Mouse (Mus musculus): ENCODE data around the gene Epb41l2. TPM values are rescaled to one million over a fixed set of nuclear protein-coding genes. Genes with fewer than 3 reads are reported as not detected.

Gene Epb41l2
- polyA plus RNA-seq, 1 experiment: 421 TPM

- Histone ChIP-seq H3K27ac (ENCODE audit: insufficient read depth, low read depth, low read length) (no peak overlapping the region), H3K4me3 (ENCODE audit: insufficient read depth, low read depth, low read length) (no peak overlapping the region), H3K4me1 (ENCODE audit: control insufficient read depth, insufficient read depth, low read length) (no peaks in the 10 kb centered on the region)
- 89% methylated on average over 5 of the region's 5 CpGs for WGBS
- TF ChIP-seq CTCF (IDR thresholded peaks at IDR 0.05; ENCODE audit: insufficient read depth, low read depth, low read length) (no peak), POLR2A (IDR thresholded peaks at IDR 0.05; ENCODE audit: insufficient read depth, low read depth, low read length) (no peak)
These were observed 174.9 kb downstream of the Epb41l2 start for GRCm38 (mm10) chr10:25534467-25534866.

GRCm38 (mm10) chr10:25535891-25536331 lies 176.3 kb downstream of the Epb41l2 start, which contains the start of gene Smlr1:
Gene Smlr1, minus strand, starts transcription at chr10:25536267.
- no peak for TF ChIP-seq POLR2A (IDR thresholded peaks at IDR 0.05; ENCODE audit: insufficient read depth, low read depth, low read length)
- TF ChIP-seq CTCF (IDR thresholded peaks at IDR 0.05; ENCODE audit: insufficient read depth, low read depth, low read length): no peak
- Histone ChIP-seq H3K4me3 (ENCODE audit: insufficient read depth, low read depth, low read length) (no peak within 1 kb of the TSS), H3K4me1 (ENCODE audit: control insufficient read depth, insufficient read depth, low read length) (no peaks in the 10 kb centered on the region), H3K27ac (ENCODE audit: insufficient read depth, low read depth, low read length) (no peak within 1 kb of the TSS)
- WGBS: 95% methylated on average over 10 of the region's 10 CpGs

DNA sequence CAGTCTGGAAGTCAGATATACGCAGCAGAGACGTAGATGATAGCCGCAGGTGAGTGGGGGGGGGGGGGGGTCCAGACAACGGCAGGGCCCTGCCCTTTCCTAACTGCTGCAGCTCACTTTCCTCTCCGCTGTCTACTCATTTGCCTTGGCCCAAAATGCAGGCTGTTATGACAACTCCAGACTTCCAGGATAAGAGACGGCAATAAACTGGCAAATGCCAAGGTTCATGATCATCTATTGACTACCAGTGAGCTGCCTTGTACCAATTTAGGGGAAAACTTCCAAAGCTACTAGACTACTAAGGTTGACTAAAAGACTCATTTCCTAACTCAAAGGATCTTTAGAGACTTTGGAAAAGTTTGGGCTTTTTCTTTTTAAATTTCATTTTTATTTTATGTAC lies 177.0 kb downstream of the Epb41l2 start:
- Histone ChIP-seq H3K27ac (ENCODE audit: insufficient read depth, low read depth, low read length) (no peak overlapping the region), H3K4me3 (ENCODE audit: insufficient read depth, low read depth, low read length) (no peak overlapping the region), H3K4me1 (ENCODE audit: control insufficient read depth, insufficient read depth, low read length) (no peaks in the 10 kb centered on the region)
- no peak for TF ChIP-seq POLR2A (IDR thresholded peaks at IDR 0.05; ENCODE audit: insufficient read depth, low read depth, low read length)
- TF ChIP-seq CTCF (IDR thresholded peaks at IDR 0.05; ENCODE audit: insufficient read depth, low read depth, low read length): no peak
- WGBS: 96% methylated on average over 6 of the region's 6 CpGs

DNA sequence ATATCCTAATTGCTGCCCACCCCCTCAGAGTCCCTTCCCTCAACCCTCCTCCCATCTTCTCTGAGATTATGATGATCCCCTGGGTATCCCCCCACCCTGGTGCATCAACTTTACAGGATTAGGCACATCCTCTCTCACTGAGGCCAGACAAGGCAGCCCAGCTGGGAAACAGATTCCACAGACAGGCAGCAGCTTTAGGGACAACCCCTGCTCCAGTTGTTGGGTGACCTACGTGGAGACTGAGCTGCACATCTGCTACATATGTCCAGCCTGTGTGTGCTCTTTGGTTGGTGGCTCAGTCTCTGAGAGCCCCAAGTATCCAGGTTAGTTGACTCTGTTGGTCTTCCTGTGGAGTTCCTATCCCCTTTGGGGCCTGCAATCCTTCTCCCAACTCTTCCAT lies 179.1 kb downstream of the Epb41l2 start:
- TF ChIP-seq POLR2A (IDR thresholded peaks at IDR 0.05; ENCODE audit: insufficient read depth, low read depth, low read length): no peak
- TF ChIP-seq CTCF (IDR thresholded peaks at IDR 0.05; ENCODE audit: insufficient read depth, low read depth, low read length): no peak
- WGBS: 100% methylated on average over 1 of the region's 1 CpGs
- Histone ChIP-seq H3K4me3 (ENCODE audit: insufficient read depth, low read depth, low read length) (no peak overlapping the region), H3K4me1 (ENCODE audit: control insufficient read depth, insufficient read depth, low read length) (no peaks in the 10 kb centered on the region), H3K27ac (ENCODE audit: insufficient read depth, low read depth, low read length) (no peak overlapping the region)

- TF ChIP-seq POLR2A (IDR thresholded peaks at IDR 0.05; ENCODE audit: insufficient read depth, low read depth, low read length): no peak
- no peak for TF ChIP-seq CTCF (IDR thresholded peaks at IDR 0.05; ENCODE audit: insufficient read depth, low read depth, low read length)
- H3K4me1 ChIP-seq (ENCODE audit: control insufficient read depth, insufficient read depth, low read length): no peaks in the 10 kb centered on the region
- H3K27ac ChIP-seq (ENCODE audit: insufficient read depth, low read depth, low read length): no peak overlapping the region
- WGBS: 37% methylated on average over 4 of the region's 4 CpGs
- H3K4me3 ChIP-seq (ENCODE audit: insufficient read depth, low read depth, low read length): no peak overlapping the region
These were observed 179.7 kb downstream of the Epb41l2 start for GRCm38 (mm10) chr10:25539146-25539770.

DNA sequence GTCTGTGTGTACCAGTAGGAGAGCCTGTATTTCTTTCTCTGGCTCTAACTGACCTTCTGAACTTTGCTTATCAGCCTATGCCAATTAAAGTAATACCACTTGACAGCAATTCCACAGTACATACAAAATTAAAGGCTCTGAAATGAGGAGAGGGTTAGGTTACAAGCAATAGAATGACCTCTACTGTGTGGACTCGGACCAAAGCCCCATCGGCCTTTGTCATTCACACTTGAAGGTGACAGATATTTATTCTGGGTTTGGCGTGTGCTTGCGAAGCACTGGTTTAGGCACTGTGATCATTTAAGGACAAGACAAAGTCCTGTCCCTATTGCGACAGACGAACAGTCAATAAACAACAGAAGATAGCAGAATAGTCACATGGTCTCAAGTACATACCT lies 180.2 kb downstream of the Epb41l2 start:
- WGBS: 79% methylated on average over 6 of the region's 6 CpGs
- Histone ChIP-seq H3K27ac (ENCODE audit: insufficient read depth, low read depth, low read length) (no peak overlapping the region), H3K4me1 (ENCODE audit: control insufficient read depth, insufficient read depth, low read length) (no peaks in the 10 kb centered on the region), H3K4me3 (ENCODE audit: insufficient read depth, low read depth, low read length) (no peak overlapping the region)
- no peak for TF ChIP-seq POLR2A (IDR thresholded peaks at IDR 0.05; ENCODE audit: insufficient read depth, low read depth, low read length)

DNA sequence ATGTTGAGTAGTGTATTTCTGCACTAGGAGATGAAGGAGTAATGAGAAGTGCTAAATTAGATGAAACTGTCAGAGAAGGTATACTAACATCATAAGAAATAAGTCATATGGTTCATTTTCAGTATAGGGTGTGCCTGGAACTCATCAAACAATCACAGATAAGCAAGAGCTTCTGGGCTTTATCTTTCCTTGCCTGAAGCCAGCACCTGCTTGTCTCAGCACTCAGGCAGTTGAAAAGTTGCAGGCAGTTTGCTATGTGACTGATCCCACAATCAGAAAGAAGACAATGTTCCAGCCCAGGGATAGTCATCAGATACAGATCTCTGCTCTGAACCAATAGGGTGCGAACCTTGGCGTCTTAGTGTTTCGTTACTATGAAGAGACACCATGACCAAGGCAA lies 181.5 kb downstream of the Epb41l2 start:
- 98% methylated on average over 3 of the region's 3 CpGs for WGBS
- Histone ChIP-seq H3K4me3 (ENCODE audit: insufficient read depth, low read depth, low read length) (no peak overlapping the region), H3K27ac (ENCODE audit: insufficient read depth, low read depth, low read length) (no peak overlapping the region), H3K4me1 (ENCODE audit: control insufficient read depth, insufficient read depth, low read length) (no peaks in the 10 kb centered on the region)
- TF ChIP-seq POLR2A (IDR thresholded peaks at IDR 0.05; ENCODE audit: insufficient read depth, low read depth, low read length): no peak
- no peak for TF ChIP-seq CTCF (IDR thresholded peaks at IDR 0.05; ENCODE audit: insufficient read depth, low read depth, low read length)

- TF ChIP-seq CTCF (IDR thresholded peaks at IDR 0.05; ENCODE audit: insufficient read depth, low read depth, low read length) (no peak), POLR2A (IDR thresholded peaks at IDR 0.05; ENCODE audit: insufficient read depth, low read depth, low read length) (no peak)
- 65% methylated on average over 4 of the region's 4 CpGs for WGBS
- Histone ChIP-seq H3K4me1 (ENCODE audit: control insufficient read depth, insufficient read depth, low read length) (no peaks in the 10 kb centered on the region), H3K4me3 (ENCODE audit: insufficient read depth, low read depth, low read length) (no peak overlapping the region), H3K27ac (ENCODE audit: insufficient read depth, low read depth, low read length) (no peak overlapping the region)
These were observed 193.3 kb downstream of the Epb41l2 start for GRCm38 (mm10) chr10:25552936-25553335.

DNA sequence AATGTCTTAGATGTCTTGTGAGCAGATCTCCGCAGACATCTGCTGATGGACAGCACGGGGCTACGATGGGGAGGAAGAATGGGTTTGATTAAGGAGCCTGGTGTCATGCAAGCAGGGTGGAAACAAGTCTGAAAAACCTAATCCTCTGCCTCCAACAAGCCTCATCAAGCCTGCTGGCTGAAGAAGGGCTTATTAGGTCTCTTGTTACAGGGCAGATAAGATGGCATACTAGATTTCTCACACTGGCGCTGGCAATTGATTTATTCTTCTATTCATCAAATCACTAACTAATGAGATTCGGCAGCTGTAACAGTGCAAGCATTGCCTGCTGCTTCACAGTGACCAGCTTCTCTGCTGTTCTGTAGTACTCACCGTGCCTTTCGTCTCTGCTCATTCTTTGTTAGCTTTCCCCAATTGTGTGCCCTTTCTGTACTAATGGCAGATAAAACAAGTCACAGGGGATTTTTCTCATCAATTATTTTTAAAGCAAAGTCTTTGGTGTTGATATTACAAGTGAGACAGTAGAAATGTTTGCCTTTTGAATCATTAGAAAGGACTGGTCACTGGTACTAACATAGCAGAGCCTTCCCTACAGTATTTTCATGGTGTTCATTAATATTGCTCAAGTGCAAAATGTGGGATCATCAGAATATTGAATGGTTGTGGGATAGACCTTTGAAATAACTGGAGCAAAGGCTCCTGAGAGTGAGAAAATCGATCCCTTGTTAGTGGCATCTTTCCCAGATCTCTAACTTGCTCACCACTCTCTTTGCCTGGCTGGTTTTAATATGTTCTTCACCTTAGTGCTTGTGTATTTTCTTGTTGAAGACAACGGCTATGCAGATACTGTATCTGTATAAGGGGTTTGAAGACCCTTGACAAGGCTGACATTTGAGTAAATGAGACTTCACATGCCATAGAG lies 212.0 kb downstream of the Epb41l2 start:
- H3K4me3 ChIP-seq (ENCODE audit: insufficient read depth, low read depth, low read length): no peak overlapping the region
- H3K27ac ChIP-seq (ENCODE audit: insufficient read depth, low read depth, low read length): no peak overlapping the region
- no peak for TF ChIP-seq POLR2A (IDR thresholded peaks at IDR 0.05; ENCODE audit: insufficient read depth, low read depth, low read length)
- TF ChIP-seq CTCF (IDR thresholded peaks at IDR 0.05; ENCODE audit: insufficient read depth, low read depth, low read length): no peak
- WGBS: 46% methylated on average over 9 of the region's 9 CpGs
- H3K4me1 ChIP-seq (ENCODE audit: control insufficient read depth, insufficient read depth, low read length): no peaks in the 10 kb centered on the region

Other genes starting within 250 kb of the Epb41l2 start
- gene Akap7, start 51.9 kb upstream of the Epb41l2 start, polyA plus RNA-seq (2012; ENCODE audit: insufficient read depth, insufficient read length, low replicate concordance, missing spikeins): not detected in 2 replicates
- gene Smlr1, start 176.5 kb downstream of the Epb41l2 start, polyA plus RNA-seq (2012; ENCODE audit: insufficient read depth, insufficient read length, low replicate concordance, missing spikeins): not detected in 2 replicates

Measured in olfactory bulb, adult 2 months (tissue).